Mouse (Mus musculus): ENCODE results near the gene Zwilch. TPM values are rescaled to one million over a fixed set of nuclear protein-coding genes. Genes with fewer than 3 reads are reported as not detected.
"Not testable (repeated sequence)": the region's sequence is repeated elsewhere in the genome, so short reads cannot be mapped to it uniquely, and the experiment has no call there.

Zwilch gene
- polyA plus RNA-seq, 1 experiment from 2014 or later = 36.0 TPM

GRCm38 (mm10) chr9:64138896-64139295 is 34.0 kb downstream of the Zwilch start:
- not testable (repeated sequence) for ATAC-seq (ENCODE audit: insufficient number of reproducible peaks, low FRiP score, low TSS enrichment, low read depth); H3K27ac ChIP-seq (replicated peaks; ENCODE audit: low read depth, low read length); H3K4me1 ChIP-seq (ENCODE audit: control insufficient read depth, insufficient read depth, low read length); H3K4me2 ChIP-seq (ENCODE audit: low read depth, severe bottlenecking); H3K27me3 ChIP-seq (ENCODE audit: control insufficient read depth, insufficient read depth, low read length); H3K9ac ChIP-seq (ENCODE audit: low read length); H3K9me3 ChIP-seq (ENCODE audit: control insufficient read depth, low read length); H3K4me3 ChIP-seq (ENCODE audit: low read depth, low read length)
- H3K36me3 ChIP-seq (ENCODE audit: control insufficient read depth, insufficient read depth, low read length) = peaks cover 14% of the 10 kb centered on the region
- peak; percentile 72 for DNase-seq (ENCODE audit: low spot score)
- WGBS = 8% methylated on average over 6 of the region's 6 CpGs

DNA sequence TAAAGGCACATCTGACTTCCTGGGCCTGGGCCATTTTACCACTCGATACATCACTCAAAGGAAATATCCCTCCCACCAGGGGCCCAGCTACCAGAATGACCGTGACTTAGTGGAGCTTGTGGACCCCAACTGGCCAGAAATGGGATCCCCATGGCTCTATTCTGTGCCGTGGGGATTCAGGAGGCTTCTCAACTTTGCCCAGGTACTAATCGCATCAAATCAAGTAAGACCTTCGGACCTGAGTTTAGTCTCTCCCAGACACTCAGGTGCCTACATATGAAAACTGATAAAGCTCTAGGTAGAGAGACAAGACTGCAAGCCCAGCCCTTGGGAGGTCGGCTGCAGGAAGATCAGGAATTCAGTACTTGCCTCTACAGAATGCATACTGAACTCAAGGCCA is 41.3 kb downstream of the Zwilch start:
- ATAC-seq (ENCODE audit: insufficient number of reproducible peaks, low FRiP score, low TSS enrichment, low read depth) = no peak
- 88% methylated on average over 6 of the region's 6 CpGs for WGBS
- no peaks in the 10 kb centered on the region for H3K9me3 ChIP-seq (ENCODE audit: control insufficient read depth, low read length)

GRCm38 (mm10) chr9:64126121-64126520 is 46.8 kb downstream of the Zwilch start:
- H3K36me3 ChIP-seq (ENCODE audit: control insufficient read depth, insufficient read depth, low read length) = no peaks in the 10 kb centered on the region
- no peaks in the 10 kb centered on the region for H3K9me3 ChIP-seq (ENCODE audit: control insufficient read depth, low read length)
- H3K27ac ChIP-seq (replicated peaks; ENCODE audit: low read depth, low read length) = no peak overlapping the region
- H3K27me3 ChIP-seq (ENCODE audit: control insufficient read depth, insufficient read depth, low read length) = no peaks in the 10 kb centered on the region
- WGBS = 65% methylated on average over 12 of the region's 12 CpGs
- H3K4me1 ChIP-seq (ENCODE audit: control insufficient read depth, insufficient read depth, low read length) = no peaks in the 10 kb centered on the region
- H3K4me2 ChIP-seq (ENCODE audit: low read depth, severe bottlenecking) = no peak overlapping the region
- no peak for ATAC-seq (ENCODE audit: insufficient number of reproducible peaks, low FRiP score, low TSS enrichment, low read depth)
- no peak overlapping the region for H3K4me3 ChIP-seq (ENCODE audit: low read depth, low read length)
- DNase-seq (ENCODE audit: low spot score) = no peak
- H3K9ac ChIP-seq (ENCODE audit: low read length) = no peak overlapping the region

More for the DNA sequence above, 41.3 kb downstream of the Zwilch start:
- Histone ChIP-seq H3K27ac (replicated peaks; ENCODE audit: low read depth, low read length) (no peak overlapping the region), H3K4me2 (ENCODE audit: low read depth, severe bottlenecking) (no peak overlapping the region), H3K9ac (ENCODE audit: low read length) (no peak overlapping the region), H3K36me3 (ENCODE audit: control insufficient read depth, insufficient read depth, low read length) (no peaks in the 10 kb centered on the region), H3K27me3 (ENCODE audit: control insufficient read depth, insufficient read depth, low read length) (no peaks in the 10 kb centered on the region), H3K4me3 (ENCODE audit: low read depth, low read length) (no peak overlapping the region), H3K4me1 (ENCODE audit: control insufficient read depth, insufficient read depth, low read length) (no peaks in the 10 kb centered on the region)
- no peak for DNase-seq (ENCODE audit: low spot score)

GRCm38 (mm10) chr9:64125307-64125706 is 47.6 kb downstream of the Zwilch start:
- no peak for DNase-seq (ENCODE audit: low spot score)
- no peak overlapping the region for H3K4me3 ChIP-seq (ENCODE audit: low read depth, low read length)
- no peak overlapping the region for H3K4me2 ChIP-seq (ENCODE audit: low read depth, severe bottlenecking)
- H3K36me3 ChIP-seq (ENCODE audit: control insufficient read depth, insufficient read depth, low read length) = no peaks in the 10 kb centered on the region
- no peak overlapping the region for H3K9ac ChIP-seq (ENCODE audit: low read length)
- H3K27ac ChIP-seq (replicated peaks; ENCODE audit: low read depth, low read length) = no peak overlapping the region
- H3K9me3 ChIP-seq (ENCODE audit: control insufficient read depth, low read length) = no peaks in the 10 kb centered on the region
- no peak for ATAC-seq (ENCODE audit: insufficient number of reproducible peaks, low FRiP score, low TSS enrichment, low read depth)
- no peaks in the 10 kb centered on the region for H3K4me1 ChIP-seq (ENCODE audit: control insufficient read depth, insufficient read depth, low read length)
- no peaks in the 10 kb centered on the region for H3K27me3 ChIP-seq (ENCODE audit: control insufficient read depth, insufficient read depth, low read length)
- 60% methylated on average over 3 of the region's 3 CpGs for WGBS

GRCm38 (mm10) chr9:64124846-64125245 is 48.1 kb downstream of the Zwilch start:
- not testable (repeated sequence) for H3K36me3 ChIP-seq (ENCODE audit: control insufficient read depth, insufficient read depth, low read length); H3K4me3 ChIP-seq (ENCODE audit: low read depth, low read length); DNase-seq (ENCODE audit: low spot score); H3K27ac ChIP-seq (replicated peaks; ENCODE audit: low read depth, low read length); H3K4me1 ChIP-seq (ENCODE audit: control insufficient read depth, insufficient read depth, low read length); ATAC-seq (ENCODE audit: insufficient number of reproducible peaks, low FRiP score, low TSS enrichment, low read depth); H3K9me3 ChIP-seq (ENCODE audit: control insufficient read depth, low read length); H3K9ac ChIP-seq (ENCODE audit: low read length); H3K27me3 ChIP-seq (ENCODE audit: control insufficient read depth, insufficient read depth, low read length); H3K4me2 ChIP-seq (ENCODE audit: low read depth, severe bottlenecking)
- WGBS = 79% methylated on average over 3 of the region's 3 CpGs

- H3K9me3 ChIP-seq (ENCODE audit: control insufficient read depth, low read length) = no peaks in the 10 kb centered on the region
- no peak for ATAC-seq (ENCODE audit: insufficient number of reproducible peaks, low FRiP score, low TSS enrichment, low read depth)
- WGBS = 91% methylated on average over 10 of the region's 10 CpGs
Measured at GRCm38 (mm10) chr9:64122601-64123000, 50.3 kb downstream of the Zwilch start.

DNA sequence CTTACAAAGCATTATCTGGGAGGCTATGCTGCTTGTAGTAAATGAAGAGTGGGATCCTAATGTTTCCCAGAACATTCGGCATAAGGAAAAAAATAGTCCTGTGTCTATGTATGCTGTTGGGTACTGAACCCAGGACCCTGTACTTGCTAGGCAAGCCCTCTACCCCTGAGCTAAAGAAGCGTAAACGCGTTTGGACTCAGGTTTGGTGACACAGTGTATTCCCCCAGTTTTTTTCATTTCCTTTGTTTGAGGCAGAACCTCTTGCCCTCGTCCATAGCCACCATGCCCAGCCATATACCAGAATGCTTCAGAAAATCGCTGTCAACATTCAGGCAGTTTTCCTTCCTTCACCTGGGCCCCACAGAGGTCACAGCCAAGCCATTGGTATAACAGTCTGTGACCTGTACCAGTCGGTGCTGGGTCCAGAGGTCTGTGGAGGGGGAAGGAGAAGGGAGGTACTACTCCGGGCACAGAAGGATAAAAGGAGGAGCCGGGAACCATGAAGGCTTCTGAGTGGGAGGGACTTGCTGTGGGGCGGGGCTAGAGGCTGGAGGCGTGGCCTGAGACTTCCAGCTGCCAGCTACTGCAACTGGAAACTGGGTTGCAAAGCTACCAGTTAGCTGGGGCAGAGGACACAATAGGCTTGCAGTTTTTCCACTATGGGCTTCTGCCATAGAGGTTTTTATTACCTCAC is 52.2 kb downstream of the Zwilch start:
- DNase-seq (ENCODE audit: low spot score) (peak; percentile 50), ATAC-seq (ENCODE audit: insufficient number of reproducible peaks, low FRiP score, low TSS enrichment, low read depth) (0 out of 2 replicates have a peak, but pooled peaks have one; percentile 38)
- Histone ChIP-seq H3K27ac (replicated peaks; ENCODE audit: low read depth, low read length) (no peak overlapping the region), H3K4me3 (ENCODE audit: low read depth, low read length) (no peak overlapping the region), H3K36me3 (ENCODE audit: control insufficient read depth, insufficient read depth, low read length) (no peaks in the 10 kb centered on the region), H3K9ac (ENCODE audit: low read length) (no peak overlapping the region), H3K9me3 (ENCODE audit: control insufficient read depth, low read length) (no peaks in the 10 kb centered on the region), H3K4me1 (ENCODE audit: control insufficient read depth, insufficient read depth, low read length) (no peaks in the 10 kb centered on the region), H3K4me2 (ENCODE audit: low read depth, severe bottlenecking) (no peak overlapping the region), H3K27me3 (ENCODE audit: control insufficient read depth, insufficient read depth, low read length) (no peaks in the 10 kb centered on the region)
- WGBS = 44% methylated on average over 11 of the region's 11 CpGs

More at GRCm38 (mm10) chr9:64122601-64123000, 50.3 kb downstream of the Zwilch start:
- Histone ChIP-seq H3K4me1 (ENCODE audit: control insufficient read depth, insufficient read depth, low read length) (no peaks in the 10 kb centered on the region), H3K36me3 (ENCODE audit: control insufficient read depth, insufficient read depth, low read length) (no peaks in the 10 kb centered on the region), H3K9ac (ENCODE audit: low read length) (no peak overlapping the region), H3K27ac (replicated peaks; ENCODE audit: low read depth, low read length) (no peak overlapping the region), H3K27me3 (ENCODE audit: control insufficient read depth, insufficient read depth, low read length) (no peaks in the 10 kb centered on the region), H3K4me3 (ENCODE audit: low read depth, low read length) (no peak overlapping the region), H3K4me2 (ENCODE audit: low read depth, severe bottlenecking) (no peak overlapping the region)
- no peak for DNase-seq (ENCODE audit: low spot score)

GRCm38 (mm10) chr9:64119898-64120297 is 53.0 kb downstream of the Zwilch start:
- no peaks in the 10 kb centered on the region for H3K36me3 ChIP-seq (ENCODE audit: control insufficient read depth, insufficient read depth, low read length)

DNA sequence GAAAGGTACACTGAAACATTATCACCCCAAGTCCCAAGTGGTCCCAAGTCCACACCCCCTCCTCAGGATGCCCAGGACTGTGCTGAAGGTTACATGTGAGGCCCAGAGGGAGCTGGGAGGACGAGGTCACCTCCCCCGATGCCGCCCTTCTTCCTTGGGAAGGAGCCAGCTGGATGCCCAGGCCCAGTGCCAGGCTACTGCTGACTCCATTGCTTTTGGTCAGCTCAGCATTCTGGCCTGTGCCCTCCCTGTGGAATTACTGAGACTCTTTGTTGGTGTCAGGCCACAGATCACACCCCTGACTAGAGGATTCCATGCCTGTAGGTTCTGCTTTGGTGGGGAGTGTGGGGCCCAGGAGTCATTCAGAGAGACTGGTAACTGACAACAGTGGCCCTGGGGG is 56.0 kb downstream of the Zwilch start, which contains the start of gene Lctl:
Lctl (plus strand) TSS at position 272 of the 400 bp plus-strand sequence.
- DNase-seq (ENCODE audit: low spot score) (no peak), ATAC-seq (ENCODE audit: insufficient number of reproducible peaks, low FRiP score, low TSS enrichment, low read depth) (no peak)
- no peak within 1 kb of the TSS for H3K4me2 ChIP-seq (ENCODE audit: low read depth, severe bottlenecking)
- H3K9me3 ChIP-seq (ENCODE audit: control insufficient read depth, low read length) = no peaks in the 10 kb centered on the region
- no peaks in the 10 kb centered on the region for H3K4me1 ChIP-seq (ENCODE audit: control insufficient read depth, insufficient read depth, low read length)
- H3K27ac ChIP-seq (replicated peaks; ENCODE audit: low read depth, low read length) = no peak within 1 kb of the TSS
- WGBS = 90% methylated on average over 3 of the region's 3 CpGs
- no peaks in the 10 kb centered on the region for H3K27me3 ChIP-seq (ENCODE audit: control insufficient read depth, insufficient read depth, low read length)
- H3K9ac ChIP-seq (ENCODE audit: low read length) = no peak within 1 kb of the TSS
- no peaks in the 10 kb centered on the region for H3K36me3 ChIP-seq (ENCODE audit: control insufficient read depth, insufficient read depth, low read length)
- no peak within 1 kb of the TSS for H3K4me3 ChIP-seq (ENCODE audit: low read depth, low read length)

More at GRCm38 (mm10) chr9:64119898-64120297, 53.0 kb downstream of the Zwilch start:
- Histone ChIP-seq H3K4me2 (ENCODE audit: low read depth, severe bottlenecking) (no peak overlapping the region), H3K27ac (replicated peaks; ENCODE audit: low read depth, low read length) (no peak overlapping the region), H3K27me3 (ENCODE audit: control insufficient read depth, insufficient read depth, low read length) (no peaks in the 10 kb centered on the region), H3K9ac (ENCODE audit: low read length) (no peak overlapping the region), H3K9me3 (ENCODE audit: control insufficient read depth, low read length) (no peaks in the 10 kb centered on the region), H3K4me3 (ENCODE audit: low read depth, low read length) (no peak overlapping the region), H3K4me1 (ENCODE audit: control insufficient read depth, insufficient read depth, low read length) (no peaks in the 10 kb centered on the region)
- DNase-seq (ENCODE audit: low spot score) = peak; percentile 76
- WGBS = 34% methylated on average over 8 of the region's 8 CpGs
- no peak for ATAC-seq (ENCODE audit: insufficient number of reproducible peaks, low FRiP score, low TSS enrichment, low read depth)
